Mouse (Mus musculus): ENCODE measurements around the gene Wdr49. TPM values are rescaled to one million over a fixed set of nuclear protein-coding genes. Genes with fewer than 3 reads are reported as not detected.
A peak's percentile ranks its signal among the peaks of the same experiment; 100 is the strongest.

The Wdr49 gene
- total and polyA plus RNA-seq, 2 experiments from 2014 or later, result 0.36 to 0.95 TPM

DNA sequence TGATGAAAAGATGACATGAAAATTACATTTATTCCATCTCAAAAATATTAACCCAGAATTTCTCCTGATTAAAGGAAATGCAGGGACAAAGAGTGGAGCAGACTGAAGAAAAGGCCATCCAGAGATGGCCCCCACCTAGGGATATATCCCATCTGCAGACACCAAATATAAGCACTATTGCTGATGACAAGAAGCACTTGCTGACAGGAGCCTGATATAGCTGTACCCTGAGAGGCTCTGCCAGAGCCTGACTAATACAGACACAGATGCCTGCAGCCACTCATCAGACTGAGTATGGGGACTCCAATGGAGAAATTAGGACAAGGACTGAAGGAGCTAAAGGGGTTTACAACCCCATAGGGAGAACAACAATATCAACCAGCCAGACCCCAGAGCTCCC is 206.8 kb downstream of the Wdr49 start:
- H3K36me3 ChIP-seq (ENCODE audit: insufficient read depth), result no peaks in the 10 kb centered on the region
- no peaks in the 10 kb centered on the region for H3K9me3 ChIP-seq (ENCODE audit: low read length)
- DNase-seq (no peak), ATAC-seq (no peak)
- H3K27ac ChIP-seq (ENCODE audit: low read depth, low read length), result no peak overlapping the region
- H3K27me3 ChIP-seq (ENCODE audit: insufficient read depth, low read length), result no peaks in the 10 kb centered on the region
- H3K4me3 ChIP-seq (ENCODE audit: low read depth, low read length), result no peak overlapping the region
- no peaks in the 10 kb centered on the region for H3K4me1 ChIP-seq (ENCODE audit: insufficient read depth)
- H3K9ac ChIP-seq, result no peak overlapping the region
- no peak for TF ChIP-seq CTCF (IDR thresholded peaks at IDR 0.05; ENCODE audit: low read depth)
- no peak overlapping the region for H3K4me2 ChIP-seq (ENCODE audit: low read depth)

DNA sequence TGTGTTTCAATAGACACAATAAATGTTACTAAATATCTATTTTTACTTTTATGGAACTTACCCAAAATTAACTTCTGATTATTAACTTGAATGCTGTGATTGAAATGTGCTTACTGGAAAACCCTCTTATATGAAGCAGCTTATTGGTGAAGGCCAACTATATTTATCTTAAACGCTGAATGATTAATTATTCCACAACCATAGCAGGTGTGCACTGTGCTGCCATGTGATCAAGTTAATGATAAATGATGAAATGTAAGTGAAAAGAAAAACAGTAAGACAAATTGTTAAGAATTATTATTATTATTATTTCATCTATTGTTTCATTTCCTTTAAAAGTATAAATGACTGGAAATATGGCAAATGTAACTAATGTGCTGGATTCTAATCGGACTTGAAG is 212.0 kb downstream of the Wdr49 start, which contains the start of gene Serpini2:
Serpini2 (minus strand) TSS at position 101 of the 400 bp plus-strand sequence.
- Histone ChIP-seq H3K27me3 (ENCODE audit: insufficient read depth, low read length) (no peaks in the 10 kb centered on the region), H3K4me2 (ENCODE audit: low read depth) (no peak within 1 kb of the TSS), H3K27ac (ENCODE audit: low read depth, low read length) (no peak within 1 kb of the TSS), H3K9ac (no peak within 1 kb of the TSS), H3K9me3 (ENCODE audit: low read length) (no peaks in the 10 kb centered on the region), H3K4me3 (ENCODE audit: low read depth, low read length) (no peak within 1 kb of the TSS), H3K4me1 (ENCODE audit: insufficient read depth) (no peaks in the 10 kb centered on the region), H3K36me3 (ENCODE audit: insufficient read depth) (no peaks in the 10 kb centered on the region)
- ATAC-seq (no peak), DNase-seq (no peak)
- no peak for TF ChIP-seq CTCF (IDR thresholded peaks at IDR 0.05; ENCODE audit: low read depth)
- WGBS, result 92% methylated on average over 2 of the region's 2 CpGs

GRCm38 (mm10) chr3:75259356-75259755 is 222.6 kb downstream of the Wdr49 start:
- ATAC-seq, result no peak
- Histone ChIP-seq H3K4me2 (ENCODE audit: low read depth) (no peak overlapping the region), H3K9me3 (ENCODE audit: low read length) (no peaks in the 10 kb centered on the region), H3K9ac (no peak overlapping the region), H3K36me3 (ENCODE audit: insufficient read depth) (no peaks in the 10 kb centered on the region), H3K27ac (ENCODE audit: low read depth, low read length) (no peak overlapping the region), H3K4me3 (ENCODE audit: low read depth, low read length) (no peak overlapping the region), H3K27me3 (ENCODE audit: insufficient read depth, low read length) (no peaks in the 10 kb centered on the region), H3K4me1 (ENCODE audit: insufficient read depth) (no peaks in the 10 kb centered on the region)
- TF ChIP-seq CTCF (IDR thresholded peaks at IDR 0.05; ENCODE audit: low read depth), result no peak
- DNase-seq, result peak; percentile 26

Other genes starting within 250 kb of the Wdr49 start
- not detected in 2 replicates for gene Serpini2, start 212.1 kb downstream of the Wdr49 start, total RNA-seq (2014; rRNA removed)
- not detected in 2 replicates for gene Serpini2, start 212.1 kb downstream of the Wdr49 start, polyA plus RNA-seq (2015; fragmentation: Nextera tagmentation; extraction: Ambion mirVana)
- gene Pdcd10, start 74.7 kb upstream of the Wdr49 start, total RNA-seq (2014; rRNA removed), result 65.7 and 71.9 TPM in 2 replicates
- gene Pdcd10, start 74.7 kb upstream of the Wdr49 start, polyA plus RNA-seq (2015; fragmentation: Nextera tagmentation; extraction: Ambion mirVana), result 98.0 and 110 TPM in 2 replicates
- gene Serpini1, start 75.4 kb upstream of the Wdr49 start, total RNA-seq (2014; rRNA removed), result 110 and 112 TPM in 2 replicates
- gene Serpini1, start 75.4 kb upstream of the Wdr49 start, polyA plus RNA-seq (2015; fragmentation: Nextera tagmentation; extraction: Ambion mirVana), result 97.1 and 117 TPM in 2 replicates

Measured in forebrain, postnatal 0 days (tissue).